Mouse (Mus musculus) frontal cortex, postnatal 14 days (tissue): ENCODE results near the gene Btbd9.

Source experiments
- DNase-seq, 2 experiments: peaks; one replicate each; pipeline ENCODE4 v3.0.0; 2022; ENCODE audit warnings: low spot score in 2 of 2

Gene Btbd9

DNA sequence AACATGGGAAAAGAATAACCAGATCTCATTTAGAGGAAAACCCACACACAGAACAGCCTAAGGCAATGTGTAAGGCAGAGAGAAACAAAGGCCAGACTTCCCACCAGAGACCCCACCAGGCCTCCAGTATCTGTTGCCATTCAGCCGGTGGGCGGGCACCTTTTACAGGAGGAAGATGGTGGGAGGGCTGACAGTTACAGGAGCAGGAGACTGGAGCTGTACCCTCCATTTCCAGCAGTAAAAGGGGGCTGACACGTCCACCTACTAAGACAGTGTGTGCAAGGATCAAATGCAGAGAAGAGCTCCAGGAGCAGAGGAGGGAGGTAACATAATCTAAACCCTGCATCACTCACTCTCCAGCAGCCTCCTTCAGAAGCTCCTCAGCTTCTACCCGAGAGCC is 123.0 kb downstream of the Btbd9 start:
- DNase-seq, result no peak

- DNase-seq, result no peak
These were observed 123.9 kb downstream of the Btbd9 start for GRCm38 (mm10) chr17:30452363-30452762.

GRCm38 (mm10) chr17:30448562-30448961 is 127.7 kb downstream of the Btbd9 start:
- DNase-seq, result no peak

DNA sequence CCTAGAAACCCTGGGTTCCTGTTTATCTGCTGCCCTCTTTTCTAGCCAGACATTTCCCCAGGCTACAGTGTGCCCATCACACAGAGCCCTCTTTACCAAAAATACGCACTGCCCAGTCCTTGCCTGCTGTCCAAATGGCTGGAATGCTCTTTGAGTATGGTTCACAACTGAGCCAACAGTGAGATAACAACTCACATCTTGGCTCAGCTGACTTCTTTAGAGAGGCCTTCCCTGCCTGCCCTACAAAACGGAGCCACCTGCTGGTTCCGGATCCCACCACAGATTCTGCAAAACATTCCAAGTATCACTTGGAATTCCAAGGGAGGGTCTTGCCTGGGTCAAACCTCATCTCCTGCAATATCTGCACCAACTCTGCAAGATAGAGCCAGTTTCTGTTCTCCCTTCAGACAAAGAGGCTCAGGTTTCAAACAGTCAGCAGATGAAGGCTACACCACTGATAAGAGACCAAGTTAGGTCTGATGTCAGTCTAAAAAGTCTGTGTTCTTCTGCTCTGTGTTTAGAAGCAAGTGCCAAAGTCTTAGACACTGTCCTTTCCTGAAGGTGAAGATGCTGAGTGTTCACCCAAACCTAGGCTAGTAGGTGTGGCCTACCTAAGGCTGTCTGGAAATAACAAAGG is 130.4 kb downstream of the Btbd9 start:
- no peak for DNase-seq

DNA sequence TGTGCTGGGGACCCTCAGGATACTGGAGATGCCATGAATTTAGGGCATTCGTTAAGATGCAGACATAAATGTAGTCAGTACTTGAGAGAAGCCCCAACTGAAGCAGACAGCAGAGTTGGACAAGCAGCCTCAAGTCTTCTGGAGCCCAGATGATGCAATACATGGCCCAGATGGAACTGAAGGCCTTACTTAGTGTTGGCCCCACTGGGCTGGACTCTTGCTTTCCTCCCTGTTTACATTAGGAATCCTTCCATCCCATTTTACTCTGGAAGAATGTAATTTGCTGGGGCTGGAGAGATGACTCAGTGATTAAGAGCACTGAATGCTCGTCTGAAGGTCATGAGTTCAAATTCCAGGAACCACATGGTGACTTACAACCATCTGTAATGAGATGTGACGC is 136.6 kb downstream of the Btbd9 start:
- no peak for DNase-seq

- DNase-seq, result no peak
These were observed 137.5 kb downstream of the Btbd9 start for GRCm38 (mm10) chr17:30438786-30439185.

DNA sequence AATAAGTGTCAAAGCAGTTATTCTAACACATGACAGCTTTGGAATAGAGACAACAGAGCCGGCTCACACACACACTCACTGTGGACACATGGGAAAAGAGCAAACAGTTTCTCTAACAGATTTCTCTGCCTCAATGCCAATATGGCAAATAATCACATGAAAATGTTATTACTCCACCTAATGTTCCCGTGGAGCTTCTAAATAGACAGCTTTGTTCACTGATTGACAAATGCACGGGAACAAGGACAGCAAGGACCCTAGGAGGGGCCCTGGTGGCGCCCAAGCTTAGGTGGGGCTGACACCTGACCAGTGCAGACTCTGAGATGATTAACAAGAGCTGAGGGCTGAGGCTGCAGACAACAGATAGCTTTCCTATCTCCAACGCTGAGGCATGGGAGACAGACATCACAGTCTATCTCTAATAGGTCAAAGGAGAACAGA is 140.2 kb downstream of the Btbd9 start:
- no peak for DNase-seq

DNA sequence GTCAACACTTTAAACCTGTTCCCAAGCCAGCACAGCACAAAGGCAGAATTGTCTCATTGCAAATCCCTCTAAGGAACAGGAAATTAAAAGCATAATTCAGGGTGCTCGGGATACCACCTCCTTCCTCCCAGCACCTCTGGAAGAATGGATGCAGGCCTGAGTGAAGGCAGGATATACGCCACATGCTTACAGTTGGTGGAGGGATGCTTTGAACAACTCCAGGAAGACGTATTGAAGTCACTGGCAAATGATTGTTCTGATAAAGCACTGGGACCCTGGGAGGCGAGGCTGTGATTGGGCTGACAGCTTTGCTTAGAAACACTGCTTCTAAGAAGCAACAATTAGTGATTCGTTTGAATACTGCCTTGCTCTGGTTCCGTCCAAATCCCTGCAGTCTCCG is 140.8 kb downstream of the Btbd9 start:
- DNase-seq, result no peak

DNA sequence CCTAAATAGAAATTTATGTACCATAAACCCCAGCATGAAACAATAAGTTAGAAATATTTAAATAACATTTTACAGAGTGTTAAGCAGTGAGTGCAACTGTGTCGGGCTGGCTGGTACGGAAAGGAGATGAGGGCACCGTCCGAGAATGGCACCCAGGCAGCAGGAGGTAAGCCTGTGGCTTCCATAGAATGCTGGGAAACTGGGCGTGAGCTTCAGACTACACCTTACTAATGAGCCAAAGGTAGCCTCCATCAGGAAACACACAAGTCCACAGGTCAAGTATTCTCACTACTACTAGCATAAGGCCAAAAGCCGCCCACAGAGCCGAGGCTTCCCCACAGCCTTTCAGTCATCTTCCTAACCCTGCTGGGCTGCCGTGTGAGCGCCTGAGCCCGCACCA is 144.2 kb downstream of the Btbd9 start:
- no peak for DNase-seq

GRCm38 (mm10) chr17:30430961-30431640 is 145.2 kb downstream of the Btbd9 start:
- no peak for DNase-seq

- DNase-seq, result no peak
These were observed 147.6 kb downstream of the Btbd9 start for GRCm38 (mm10) chr17:30428661-30429060.

DNA sequence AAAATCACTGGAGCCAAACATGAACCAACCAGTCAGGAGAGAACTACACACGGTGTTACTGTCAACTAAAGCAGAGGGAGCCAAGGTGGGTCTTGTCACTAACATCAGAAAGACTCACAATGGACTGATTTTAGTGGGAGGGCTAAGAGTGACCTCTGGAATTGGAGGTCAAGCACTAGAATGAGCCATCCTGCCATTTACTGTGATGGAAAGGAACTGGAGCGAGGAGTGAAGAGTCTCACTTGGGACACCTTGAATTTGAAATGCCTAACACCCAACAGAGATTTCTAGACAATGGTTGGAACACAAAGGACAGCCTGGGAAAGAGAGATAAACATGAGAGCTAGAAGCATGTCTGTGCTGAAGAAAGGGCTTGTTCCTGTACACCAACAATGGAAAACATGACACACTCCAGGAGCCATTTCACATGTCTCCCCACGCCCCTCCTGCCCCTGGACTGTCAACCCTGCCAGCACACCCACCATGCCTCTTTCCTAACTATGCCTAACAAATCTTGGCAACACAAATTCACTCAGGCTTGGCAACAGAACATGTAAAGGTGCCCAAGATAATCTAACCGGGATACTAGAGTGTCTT is 152.9 kb downstream of the Btbd9 start:
- no peak for DNase-seq

DNA sequence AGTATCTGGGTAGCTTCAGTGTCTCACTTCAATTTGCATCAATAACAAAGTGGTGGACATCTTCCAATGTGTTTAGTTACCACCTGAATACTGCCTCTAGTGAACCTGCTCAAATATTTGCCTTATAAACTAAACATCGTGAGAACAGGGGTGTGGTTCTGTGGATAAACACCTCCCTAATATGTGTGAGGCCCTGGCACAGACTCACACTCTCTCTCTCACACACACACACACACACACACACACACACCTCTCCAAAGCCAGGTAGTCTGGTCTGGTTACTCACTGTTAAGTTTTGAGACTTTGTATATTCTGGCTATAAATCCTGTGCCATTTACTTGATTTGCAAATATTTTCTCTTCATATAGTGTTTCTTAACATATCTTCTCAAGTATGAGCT is 154.0 kb downstream of the Btbd9 start:
- no peak for DNase-seq

- no peak for DNase-seq
These were observed 155.0 kb downstream of the Btbd9 start for GRCm38 (mm10) chr17:30421256-30421655.

- no peak for DNase-seq
These were observed 156.8 kb downstream of the Btbd9 start for GRCm38 (mm10) chr17:30419494-30419893.

DNA sequence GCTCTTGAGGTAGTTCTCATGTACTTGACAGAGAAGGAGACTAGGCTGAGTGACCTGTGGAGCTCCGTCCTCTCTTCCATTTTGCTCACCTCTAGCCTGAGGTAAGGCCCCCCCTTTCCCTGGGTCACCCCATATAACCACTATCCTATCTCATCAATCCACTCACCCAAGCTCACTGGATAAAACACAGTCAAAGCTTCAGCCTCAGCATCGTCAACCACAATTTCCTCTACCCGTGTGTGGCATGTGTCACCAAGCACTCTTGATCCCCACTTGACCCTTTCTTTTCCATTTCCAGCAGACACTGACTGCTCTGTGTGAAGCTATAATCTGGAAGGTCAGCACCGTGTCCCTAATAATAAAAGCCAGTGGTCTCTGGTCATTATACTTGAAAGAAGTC is 157.8 kb downstream of the Btbd9 start:
- no peak for DNase-seq

- DNase-seq, result no peak
These were observed 159.2 kb downstream of the Btbd9 start for GRCm38 (mm10) chr17:30417106-30417505.

- no peak for DNase-seq
These were observed 160.6 kb downstream of the Btbd9 start for GRCm38 (mm10) chr17:30415693-30416092.

DNA sequence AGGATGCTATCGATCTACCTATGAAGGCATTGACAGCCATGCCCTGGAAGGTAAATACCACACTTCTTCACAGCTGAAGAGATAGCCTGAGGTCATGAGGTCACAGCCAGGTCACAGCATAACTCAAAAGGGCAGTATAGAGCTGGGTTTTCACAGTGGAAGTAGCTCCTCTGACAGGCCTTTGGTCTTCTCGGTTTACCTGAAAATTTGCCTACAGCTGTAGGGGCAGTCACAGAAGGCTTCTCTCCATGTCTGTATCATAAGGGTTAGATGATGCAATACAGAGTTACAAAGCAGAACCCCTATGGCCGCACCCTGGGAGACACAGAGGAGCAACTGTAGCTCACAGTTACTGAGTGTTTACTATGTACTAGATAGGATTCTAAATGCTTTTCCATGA is 163.3 kb downstream of the Btbd9 start:
- no peak for DNase-seq

DNA sequence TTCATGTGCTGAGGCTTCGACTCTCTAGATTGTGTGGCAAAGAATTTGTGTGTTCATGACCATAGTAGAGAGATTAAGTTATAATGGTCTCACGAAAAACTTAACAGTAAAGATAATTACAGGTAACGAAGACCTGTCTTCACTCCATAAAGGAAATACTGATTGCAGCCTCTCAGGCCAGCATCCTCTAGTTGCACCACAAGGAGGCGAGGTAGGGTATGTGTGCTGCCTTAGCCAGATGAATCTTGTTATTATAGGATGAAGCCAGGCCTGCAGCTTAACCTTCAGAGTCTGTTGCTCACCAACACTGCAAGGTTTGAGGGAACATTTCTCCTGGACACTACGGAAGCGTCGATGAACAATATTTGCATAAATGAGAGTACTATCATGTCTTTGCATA is 170.3 kb downstream of the Btbd9 start:
- no peak for DNase-seq

DNA sequence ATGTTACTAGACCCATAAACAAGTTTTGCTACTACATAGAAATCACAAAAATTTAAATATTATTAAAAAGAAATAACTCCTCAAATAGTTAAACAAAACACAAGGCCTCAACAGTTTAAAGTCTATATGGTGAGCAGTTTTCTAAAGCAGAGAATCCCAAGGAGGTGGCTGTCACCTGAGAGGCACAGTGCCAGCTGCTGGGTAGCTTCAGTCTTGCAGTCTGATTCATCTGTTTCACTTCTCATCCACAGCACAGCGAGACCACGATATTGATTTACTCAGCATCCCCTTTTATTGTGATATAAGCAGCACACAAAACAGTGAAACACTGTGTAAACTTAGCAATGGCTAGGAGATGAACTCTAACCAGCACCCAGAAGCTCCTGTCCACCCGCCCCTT is 173.4 kb downstream of the Btbd9 start:
- no peak for DNase-seq

GRCm38 (mm10) chr17:30395261-30395660 is 181.0 kb downstream of the Btbd9 start:
- no peak for DNase-seq

GRCm38 (mm10) chr17:30392031-30392430 is 184.3 kb downstream of the Btbd9 start:
- DNase-seq, result no peak
